Mouse (Mus musculus) forebrain, embryonic 15.5 days (tissue): ENCODE results near the gene Rpl41. TPM values are rescaled to one million over a fixed set of nuclear protein-coding genes. Genes with fewer than 3 reads are reported as not detected.

ENCODE experiments used
- ATAC-seq: fragments of 200-750 bp; cut with Nextera tagmentation; replicated peaks from 2 replicates; pipeline ENCODE4 v1.8.0; 2017; ENCODE audit warnings: mild to moderate bottlenecking, moderate TSS enrichment, moderate library complexity
- H3K27ac ChIP-seq: fragments of 300-500 bp; sonication (generic); replicated peaks from 2 replicates; pipeline ENCODE4 v1.5.1; 2015; ENCODE audit warnings: mild to moderate bottlenecking, inconsistent platforms
- H3K27me3 ChIP-seq: fragments of 300-500 bp; sonication (generic); 2 replicates; pipeline ENCODE4 v1.6.1; 2015; ENCODE audit warnings: inconsistent platforms
- H3K36me3 ChIP-seq: fragments of 300-500 bp; sonication (generic); 2 replicates; pipeline ENCODE4 v1.6.1; 2015; ENCODE audit warnings: mild to moderate bottlenecking, inconsistent platforms
- H3K4me1 ChIP-seq: fragments of 300-500 bp; sonication (generic); 2 replicates; pipeline ENCODE4 v1.6.1; 2015; ENCODE audit warnings: inconsistent platforms
- H3K4me2 ChIP-seq: fragments of 300-500 bp; sonication (generic); replicated peaks from 2 replicates; pipeline ENCODE4 v1.6.1; 2015; ENCODE audit warnings: mild to moderate bottlenecking, inconsistent platforms
- H3K4me3 ChIP-seq: fragments of 300-500 bp; sonication (generic); 2 replicates; pipeline ENCODE4 v1.5.1; 2015; ENCODE audit warnings: mild to moderate bottlenecking, inconsistent platforms
- H3K9ac ChIP-seq: fragments of 300-500 bp; sonication (generic); replicated peaks from 2 replicates; pipeline ENCODE4 v1.6.1; 2015; ENCODE audit warnings: mild to moderate bottlenecking, inconsistent platforms
- H3K9me3 ChIP-seq: fragments of 300-500 bp; sonication (generic); 2 replicates; pipeline ENCODE4 v1.6.1; 2016; ENCODE audit warnings: inconsistent platforms
- WGBS: fragments of 180-500 bp; shearing (Covaris S2); methylation state at CpG from one replicate; pipeline ENCODE4 v1.1.7; 2015; ENCODE audit warnings: mixed read lengths; 5-methylcytosine and 5-hydroxymethylcytosine counted together
- polyA plus RNA-seq: library from polyadenylated mRNA; unstranded; fragments of >200 nt; fragmentation: Nextera tagmentation; extraction: Ambion mirVana; gene quantifications from 2 replicates; pipeline ENCODE4 v1.2.1, GENCODE M21; 2015

The Rpl41 gene
- polyA plus RNA-seq, 1 experiment from 2014 or later = 2,336 TPM

GRCm38 (mm10) chr10:128535624-128536265, 13.4 kb downstream of the Rpl41 start:
- 71% methylated on average over 4 of the region's 4 CpGs for WGBS
- H3K27me3 ChIP-seq = no peaks in the 10 kb centered on the region
- no peak for ATAC-seq
- H3K9ac ChIP-seq = peak overlapping the region; percentile 20; the same call in 1 of the 2 replicates
- H3K4me1 ChIP-seq = 0 out of 2 replicates have a peak, but pooled peaks cover 7% of the 10 kb centered on the region
- no peaks in the 10 kb centered on the region; the same call in 1 of the 2 replicates for H3K36me3 ChIP-seq
- H3K4me3 ChIP-seq = peak overlapping the region; percentile 22; the same call in 1 of the 2 replicates
- H3K9me3 ChIP-seq = no peaks in the 10 kb centered on the region
- peak overlapping the region; percentile 30 for H3K4me2 ChIP-seq
- H3K27ac ChIP-seq = peak overlapping the region; percentile 14; the same call in 1 of the 2 replicates

GRCm38 (mm10) chr10:128535206-128535605, 13.9 kb downstream of the Rpl41 start:
- ATAC-seq = no peak
- Histone ChIP-seq H3K27ac (no peak overlapping the region), H3K4me3 (no peak overlapping the region), H3K9ac (no peak overlapping the region), H3K9me3 (no peaks in the 10 kb centered on the region), H3K4me1 (0 out of 2 replicates have a peak, but pooled peaks cover 7% of the 10 kb centered on the region), H3K4me2 (no peak overlapping the region), H3K27me3 (no peaks in the 10 kb centered on the region), H3K36me3 (no peaks in the 10 kb centered on the region; the same call in 1 of the 2 replicates)
- WGBS = 82% methylated on average over 2 of the region's 2 CpGs

GRCm38 (mm10) chr10:128526366-128527356, 22.4 kb downstream of the Rpl41 start:
- Histone ChIP-seq H3K4me3 (peak overlapping the region; percentile 85), H3K27ac (no peak overlapping the region), H3K9ac (0 out of 2 replicates have a peak overlapping the region, but pooled peaks have one; percentile 17), H3K36me3 (no peaks in the 10 kb centered on the region), H3K9me3 (no peaks in the 10 kb centered on the region), H3K4me2 (peak overlapping the region; percentile 100), H3K27me3 (peaks cover 13% of the 10 kb centered on the region; the same call in 1 of the 2 replicates), H3K4me1 (peaks cover 23% of the 10 kb centered on the region)
- ATAC-seq = no peak
- whole genome bisulfite sequencing = 29% methylated on average over 28 of the region's 28 CpGs

GRCm38 (mm10) chr10:128525671-128526308, 23.3 kb downstream of the Rpl41 start, which contains the start of gene Esyt1:
Esyt1 (minus strand) TSS chr10:128525871.
- under 1% methylated on average over 37 of the region's 37 CpGs for WGBS
- peak within 1 kb of the TSS; percentile 63 for H3K9ac ChIP-seq
- no peaks in the 10 kb centered on the region for H3K36me3 ChIP-seq
- H3K27ac ChIP-seq = peak within 1 kb of the TSS; percentile 39
- H3K27me3 ChIP-seq = peaks cover 13% of the 10 kb centered on the region; the same call in 1 of the 2 replicates
- H3K4me1 ChIP-seq = peaks cover 23% of the 10 kb centered on the region
- H3K9me3 ChIP-seq = no peaks in the 10 kb centered on the region
- ATAC-seq = peak; percentile 95
- H3K4me2 ChIP-seq = peak within 1 kb of the TSS; percentile 100
- H3K4me3 ChIP-seq = peak within 1 kb of the TSS; percentile 85

GRCm38 (mm10) chr10:128524732-128525662, 24.1 kb downstream of the Rpl41 start:
- H3K4me3 ChIP-seq = peak overlapping the region; percentile 85
- H3K9me3 ChIP-seq = no peaks in the 10 kb centered on the region
- H3K9ac ChIP-seq = peak overlapping the region; percentile 63
- under 1% methylated on average over 58 of the region's 58 CpGs for WGBS
- no peaks in the 10 kb centered on the region for H3K36me3 ChIP-seq
- peaks cover 13% of the 10 kb centered on the region; the same call in 1 of the 2 replicates for H3K27me3 ChIP-seq
- ATAC-seq = peak; percentile 49
- H3K27ac ChIP-seq = peak overlapping the region; percentile 39
- H3K4me2 ChIP-seq = peak overlapping the region; percentile 100
- H3K4me1 ChIP-seq = peaks cover 23% of the 10 kb centered on the region

- Histone ChIP-seq H3K9ac (peak overlapping the region; percentile 63; the same call in 1 of the 2 replicates), H3K27ac (no peak overlapping the region), H3K27me3 (peaks cover 13% of the 10 kb centered on the region; the same call in 1 of the 2 replicates), H3K4me2 (peak overlapping the region; percentile 100), H3K4me1 (peaks cover 23% of the 10 kb centered on the region), H3K4me3 (peak overlapping the region; percentile 85), H3K36me3 (no peaks in the 10 kb centered on the region), H3K9me3 (no peaks in the 10 kb centered on the region)
- 9% methylated on average over 11 of the region's 11 CpGs for WGBS
- ATAC-seq = no peak
Measured at GRCm38 (mm10) chr10:128524111-128524731, 24.9 kb downstream of the Rpl41 start.

- Histone ChIP-seq H3K36me3 (no peaks in the 10 kb centered on the region), H3K27ac (no peak overlapping the region), H3K4me2 (no peak overlapping the region), H3K9ac (no peak overlapping the region), H3K4me3 (no peak overlapping the region), H3K4me1 (peaks cover 23% of the 10 kb centered on the region), H3K9me3 (no peaks in the 10 kb centered on the region), H3K27me3 (peaks cover 19% of the 10 kb centered on the region; the same call in 1 of the 2 replicates)
- no peak for ATAC-seq
- 77% methylated on average over 6 of the region's 6 CpGs for WGBS
Measured at GRCm38 (mm10) chr10:128522351-128522750, 26.8 kb downstream of the Rpl41 start.

- no peak overlapping the region for H3K9ac ChIP-seq
- no peak overlapping the region for H3K4me3 ChIP-seq
- H3K4me2 ChIP-seq = no peak overlapping the region
- H3K36me3 ChIP-seq = no peaks in the 10 kb centered on the region
- H3K27ac ChIP-seq = no peak overlapping the region
- H3K9me3 ChIP-seq = no peaks in the 10 kb centered on the region
- H3K4me1 ChIP-seq = peaks cover 14% of the 10 kb centered on the region
- ATAC-seq = no peak
- peaks cover 25% of the 10 kb centered on the region; the same call in 1 of the 2 replicates for H3K27me3 ChIP-seq
- WGBS = 86% methylated on average over 16 of the region's 16 CpGs
Measured at GRCm38 (mm10) chr10:128520591-128520990, 28.5 kb downstream of the Rpl41 start.

- Histone ChIP-seq H3K27me3 (peaks cover 19% of the 10 kb centered on the region; the same call in 1 of the 2 replicates), H3K4me1 (no peaks in the 10 kb centered on the region), H3K9me3 (no peaks in the 10 kb centered on the region), H3K9ac (no peak overlapping the region), H3K4me2 (no peak overlapping the region), H3K36me3 (no peaks in the 10 kb centered on the region), H3K4me3 (no peak overlapping the region), H3K27ac (no peak overlapping the region)
- ATAC-seq = no peak
- 69% methylated on average over 7 of the region's 7 CpGs for WGBS
Measured at GRCm38 (mm10) chr10:128518833-128519232, 30.3 kb downstream of the Rpl41 start.

- Histone ChIP-seq H3K27ac (no peak overlapping the region), H3K36me3 (no peaks in the 10 kb centered on the region), H3K4me3 (no peak overlapping the region), H3K27me3 (peaks cover 16% of the 10 kb centered on the region; the same call in 1 of the 2 replicates), H3K4me2 (no peak overlapping the region), H3K9ac (no peak overlapping the region), H3K9me3 (no peaks in the 10 kb centered on the region), H3K4me1 (no peaks in the 10 kb centered on the region)
- ATAC-seq = no peak
- WGBS = 30% methylated on average over 6 of the region's 6 CpGs
Measured at GRCm38 (mm10) chr10:128516677-128517076, 32.4 kb downstream of the Rpl41 start.
